Mouse (Mus musculus) bone marrow, adult 2 months (tissue): ENCODE measurements around the gene Pik3cb.

Source experiments
- CTCF ChIP-seq: fragments of 200-500 bp; IDR thresholded peaks from 2 replicates; pipeline ENCODE4 v1.5.1; 2011; ENCODE audit warnings: low read length, control low read depth; ENCODE audit not compliant: control insufficient read depth, insufficient read depth
- POLR2A ChIP-seq: fragments of 200-500 bp; IDR thresholded peaks from 2 replicates; pipeline ENCODE4 v1.6.1; 2011; ENCODE audit warnings: low read depth, mild to moderate bottlenecking, control low read depth, low read length, borderline replicate concordance; ENCODE audit not compliant: control insufficient read depth

GRCm38 (mm10) chr9:99097668-99098067, 42.8 kb downstream of the Pik3cb start:
- no peak for TF ChIP-seq CTCF
- TF ChIP-seq POLR2A: no peak
